Mouse (Mus musculus) gastrocnemius, postnatal 14 days (tissue): ENCODE data around the gene Ofcc1. TPM values are rescaled to one million over a fixed set of nuclear protein-coding genes. Genes with fewer than 3 reads are reported as not detected.

Experiments used
- DNase-seq: peaks from one replicate; pipeline ENCODE4 v3.0.0; 2021; ENCODE audit warnings: mixed read lengths
- intact Hi-C: fragments of 180-260 bp; cut with DNase I; formaldehyde crosslinking; loops from one replicate; pipeline ENCODE4 v1.15.1; 2025; ENCODE audit warnings: low total_unique reads
- total RNA-seq, 2 experiments: library from RNA; stranded (reverse); gene quantifications; 2 replicates each; pipeline ENCODE4 v1.2.3; 2021

Gene Ofcc1
- total RNA-seq, 2 experiments from 2014 or later = not detected

DNA sequence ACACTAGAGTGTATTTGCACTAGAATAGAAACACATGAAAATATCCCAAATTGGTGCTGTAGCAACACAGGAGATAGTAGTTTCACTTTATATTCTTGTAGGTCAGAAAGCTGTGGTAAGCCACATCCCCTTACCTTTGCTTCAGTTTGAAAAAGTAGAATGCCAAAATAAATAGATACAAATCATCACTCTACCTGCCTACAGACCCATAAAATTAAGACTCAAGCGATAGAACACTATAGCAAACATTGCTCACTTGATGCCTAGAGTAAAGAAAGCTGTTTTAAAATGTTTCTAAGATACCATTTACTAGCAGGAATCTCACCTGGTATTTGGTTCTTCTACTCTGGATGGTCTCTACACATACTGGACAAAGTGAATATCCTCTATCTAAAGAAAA is 331.8 kb downstream of the Ofcc1 start:
- no peak for DNase-seq
- intact Hi-C loops = no loop called here

DNA sequence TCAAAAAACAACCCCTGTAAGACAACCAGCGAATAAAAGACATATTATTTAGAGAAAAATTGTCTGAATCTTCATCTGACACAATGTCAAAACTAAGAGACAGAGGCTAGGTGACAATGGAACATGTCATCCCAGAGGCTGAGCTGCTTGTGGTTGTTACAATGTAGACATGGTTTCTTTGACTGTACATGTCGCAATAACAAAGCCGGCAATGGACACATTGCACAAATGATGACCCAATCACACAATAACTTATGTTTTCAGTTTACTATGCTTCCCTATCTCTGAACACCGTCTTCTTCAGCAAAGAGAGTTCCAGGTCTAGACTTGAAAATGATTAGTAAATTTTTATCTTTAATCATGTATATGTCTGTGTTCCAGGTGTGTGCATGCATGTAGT is 332.4 kb downstream of the Ofcc1 start:
- DNase-seq = no peak
- intact Hi-C loops = no loop called here

DNA sequence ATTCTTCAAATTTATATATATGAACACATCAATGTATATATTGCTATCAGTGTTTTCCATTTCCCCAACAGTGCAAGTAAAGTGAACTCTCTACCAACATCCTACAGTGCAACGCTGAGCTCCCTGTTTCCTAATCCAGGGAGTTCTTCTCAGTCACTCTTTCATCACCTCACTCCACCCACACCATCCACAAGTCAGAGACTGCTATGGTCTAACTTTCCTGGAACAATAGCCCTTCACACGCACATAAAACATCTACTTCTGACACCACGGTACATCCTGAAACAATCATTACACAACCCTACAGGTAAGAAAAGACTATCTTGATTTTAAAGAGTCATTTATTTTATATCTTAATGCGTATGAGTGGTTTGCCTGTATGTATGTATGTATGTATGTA is 335.4 kb downstream of the Ofcc1 start:
- intact Hi-C loops = no loop called here
- no peak for DNase-seq

DNA sequence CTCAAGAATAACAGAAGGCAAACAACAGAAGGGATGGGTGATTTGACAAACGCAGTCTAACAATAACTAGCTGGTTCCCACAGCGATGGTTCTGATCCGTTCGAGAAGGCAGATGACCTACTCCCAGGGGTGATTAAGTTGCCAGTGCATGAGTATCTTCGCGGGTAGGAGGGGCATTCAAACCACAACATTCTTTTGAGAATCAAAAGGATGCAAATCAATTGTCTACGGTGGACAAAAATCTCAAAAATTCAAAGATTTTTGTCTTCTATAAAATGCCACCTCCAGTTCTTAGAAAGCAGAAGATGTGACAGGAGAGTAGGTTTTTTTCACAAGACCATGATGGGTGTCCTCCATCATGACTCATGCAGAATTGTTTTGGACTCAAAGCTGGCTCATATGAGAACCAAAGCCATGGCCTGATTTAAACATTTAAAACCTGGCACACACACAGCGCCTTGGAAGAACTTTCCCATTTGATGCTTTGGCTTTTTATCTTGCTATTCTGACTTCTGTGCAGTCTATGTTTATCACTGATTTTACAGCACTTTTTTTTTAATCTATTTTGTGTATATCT is 338.0 kb downstream of the Ofcc1 start:
- intact Hi-C loops = no loop called here
- DNase-seq = no peak

DNA sequence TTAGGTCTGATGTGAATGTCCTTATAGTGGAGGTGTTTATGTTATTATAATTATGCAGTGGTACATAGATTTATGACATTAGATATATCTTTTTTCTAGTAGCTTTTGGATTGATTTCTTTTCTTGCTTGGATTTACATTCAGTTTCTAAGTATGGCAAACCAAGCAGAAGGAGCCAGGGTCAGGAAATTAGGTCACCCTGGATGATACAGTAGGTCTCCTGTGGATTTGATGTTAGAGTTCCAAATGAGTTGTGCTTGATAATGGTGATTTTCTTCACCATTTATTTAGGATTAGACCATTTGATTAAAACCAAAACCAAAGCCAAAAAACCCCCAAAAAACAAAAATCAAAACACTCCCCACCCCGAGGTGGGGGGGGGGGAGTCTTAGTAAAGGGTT is 338.6 kb downstream of the Ofcc1 start:
- DNase-seq = no peak
- intact Hi-C loops = no loop called here

DNA sequence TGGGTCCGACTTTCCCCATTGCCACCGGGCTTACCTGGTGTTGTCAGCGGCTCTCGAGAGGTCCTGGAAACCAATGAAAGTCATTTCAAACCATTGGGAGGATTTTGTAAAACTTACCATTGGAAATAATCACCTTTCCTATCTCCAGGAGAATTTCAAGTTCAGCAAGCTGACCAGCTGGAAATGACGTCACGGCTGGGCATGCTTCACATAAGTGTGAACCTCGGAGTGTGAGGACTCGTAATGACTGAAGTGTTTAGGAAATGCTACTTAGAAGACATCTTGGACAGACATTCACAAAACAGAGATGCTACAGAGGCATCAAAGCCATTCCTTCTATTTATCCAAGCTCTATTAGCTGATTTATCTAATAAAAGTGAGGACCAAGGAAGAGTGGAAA is 361.0 kb downstream of the Ofcc1 start:
- intact Hi-C loops = no loop called here
- DNase-seq = no peak

DNA sequence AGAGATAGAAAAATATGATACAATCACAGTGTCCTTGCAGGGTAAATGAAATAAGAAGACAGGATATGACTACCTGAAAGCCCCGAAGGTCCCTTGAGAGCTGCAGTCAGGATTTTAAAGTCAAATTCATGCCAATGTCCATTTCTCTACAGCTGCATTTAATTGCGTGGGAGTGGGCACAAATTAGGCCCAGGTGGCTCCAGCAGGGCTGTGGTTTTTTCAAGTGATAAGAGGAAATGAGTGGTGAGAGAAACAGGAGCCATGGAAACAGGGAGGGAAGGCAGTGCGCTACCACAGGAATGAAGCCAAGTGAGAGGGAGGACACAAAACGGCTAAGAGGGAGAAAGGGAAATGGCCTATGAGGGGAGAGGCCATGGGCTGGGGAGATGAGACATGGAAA is 363.3 kb downstream of the Ofcc1 start:
- no peak for DNase-seq
- intact Hi-C loops = no loop called here

DNA sequence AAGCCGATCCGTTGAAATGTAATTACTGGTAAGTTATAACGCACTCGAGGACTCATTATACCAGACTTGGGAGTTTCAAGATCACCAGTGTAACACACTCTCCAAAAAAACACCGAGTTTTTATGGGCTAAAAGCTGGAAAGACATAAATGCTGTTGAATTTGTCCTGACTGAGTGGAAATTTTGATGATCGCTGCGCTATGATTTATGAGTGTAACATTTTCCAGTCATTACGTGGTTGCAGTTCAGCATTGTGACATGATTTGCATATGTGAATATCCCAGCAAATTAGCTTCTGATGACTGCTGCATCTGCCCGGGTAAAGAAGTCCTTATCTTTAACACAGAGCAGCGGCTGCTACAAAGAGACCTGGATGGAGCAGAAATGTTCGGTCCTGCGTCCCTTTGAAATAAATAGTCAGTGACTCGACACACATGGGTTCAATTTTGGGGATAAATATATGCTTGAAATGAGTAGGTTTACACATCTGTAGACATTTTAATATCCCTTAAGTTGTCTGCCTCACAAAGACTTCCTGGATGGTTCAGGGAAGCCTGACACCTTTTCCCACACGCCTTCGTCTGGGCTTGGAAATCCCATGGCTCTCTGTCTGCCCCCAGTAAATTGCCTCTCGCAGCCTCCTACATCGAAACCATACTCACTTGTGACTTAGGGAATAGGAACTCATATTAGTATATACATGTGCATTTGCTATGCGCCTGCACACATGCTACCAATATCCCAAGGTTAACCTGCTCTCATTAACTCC is 381.8 kb downstream of the Ofcc1 start:
- intact Hi-C loops = no loop called here
- DNase-seq = no peak

DNA sequence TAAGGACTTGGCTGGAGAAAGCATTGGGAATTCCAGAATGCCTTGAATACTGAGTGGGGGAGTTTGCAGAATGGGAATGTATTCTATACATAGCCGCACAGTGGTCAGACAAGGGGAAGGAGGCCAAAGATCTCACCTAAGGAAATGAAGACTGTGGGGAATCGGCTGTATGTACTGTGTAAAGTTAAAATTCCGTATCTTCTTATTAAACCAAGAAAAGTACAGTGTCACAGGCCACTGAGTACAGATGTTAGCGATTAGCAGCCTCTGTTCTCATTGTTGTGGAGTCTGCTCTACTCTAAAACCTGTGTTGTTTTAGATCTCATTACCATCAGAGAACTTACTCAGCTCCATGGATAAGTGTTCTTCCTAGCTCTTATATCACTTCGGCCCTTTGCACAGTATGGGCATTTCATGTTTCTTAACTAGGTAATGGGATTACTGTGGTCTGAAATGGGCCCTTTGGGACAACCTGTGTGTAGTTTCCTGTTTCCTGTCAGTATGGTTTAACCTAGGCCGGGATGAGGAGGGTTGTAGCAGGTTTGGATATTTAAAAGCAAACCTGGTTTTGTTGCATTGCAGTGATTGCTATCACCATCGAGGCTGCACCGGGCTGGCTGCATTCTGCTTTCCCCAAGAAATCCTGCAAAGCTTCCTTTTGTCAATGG is 392.8 kb downstream of the Ofcc1 start:
- intact Hi-C loops = no loop called here
- DNase-seq = no peak

DNA sequence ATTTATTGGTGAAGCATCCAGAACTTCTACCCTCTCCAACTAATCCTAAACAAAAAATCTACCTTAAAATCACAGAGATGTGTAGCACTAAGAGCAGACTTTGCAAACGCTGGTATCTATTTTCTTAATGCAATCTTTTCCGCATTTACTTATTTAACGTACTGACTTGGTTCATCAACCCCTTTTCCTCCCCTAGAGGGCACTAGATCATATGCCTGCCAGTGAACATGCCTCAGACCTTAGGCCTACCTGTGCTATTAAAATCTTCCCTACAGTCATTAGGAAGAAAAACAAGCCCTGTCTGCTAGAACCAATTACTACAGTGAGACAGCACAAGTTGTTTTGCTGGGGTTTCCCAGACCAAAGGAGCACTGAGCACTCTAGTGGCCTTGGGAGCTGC is 404.0 kb downstream of the Ofcc1 start:
- intact Hi-C loops = no loop called here
- no peak for DNase-seq

DNA sequence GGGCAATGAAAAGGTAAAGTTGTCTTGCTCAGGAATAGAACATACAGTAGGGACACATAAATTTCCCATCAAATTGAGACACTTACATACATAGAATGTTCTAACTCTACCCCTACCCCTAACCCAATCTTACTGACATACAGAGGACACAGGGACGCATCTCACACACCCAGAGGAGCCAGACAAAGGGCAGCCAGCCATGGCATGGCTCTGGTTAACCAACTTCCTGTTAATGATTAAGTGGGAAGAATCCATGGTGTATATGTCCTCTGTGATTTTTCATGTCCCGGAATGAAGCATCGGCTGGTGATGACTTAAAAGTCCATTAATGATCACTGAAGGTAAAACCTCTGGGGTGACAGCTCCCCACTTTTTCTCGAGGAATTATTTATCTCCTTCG is 405.2 kb downstream of the Ofcc1 start:
- intact Hi-C loops = no loop called here
- DNase-seq = no peak
